Mouse (Mus musculus): Measurements from ENCODE around the gene Gse1.

Gene Gse1

GRCm38 (mm10) chr8:120234866-120235265 lies 6.6 kb downstream of the Gse1 start:
- DNase-seq (ENCODE audit: low spot score in 2 of 2), result no peak

- DNase-seq (ENCODE audit: low spot score in 2 of 2), result no peak
Observed at GRCm38 (mm10) chr8:120243222-120243621, 15.0 kb downstream of the Gse1 start.

GRCm38 (mm10) chr8:120243916-120244451 lies 15.7 kb downstream of the Gse1 start:
- DNase-seq (ENCODE audit: low spot score in 2 of 2), result no peak

GRCm38 (mm10) chr8:120244553-120244952 lies 16.3 kb downstream of the Gse1 start:
- no peak for DNase-seq (ENCODE audit: low spot score in 2 of 2)

GRCm38 (mm10) chr8:120247618-120248017 lies 19.4 kb downstream of the Gse1 start:
- DNase-seq (ENCODE audit: low spot score in 2 of 2), result no peak

- no peak for DNase-seq (ENCODE audit: low spot score in 2 of 2)
Observed at GRCm38 (mm10) chr8:120248031-120248430, 19.8 kb downstream of the Gse1 start.

- no peak for DNase-seq (ENCODE audit: low spot score in 2 of 2)
Observed at GRCm38 (mm10) chr8:120248451-120248850, 20.2 kb downstream of the Gse1 start.

GRCm38 (mm10) chr8:120249800-120250336 lies 21.6 kb downstream of the Gse1 start:
- DNase-seq (ENCODE audit: low spot score in 2 of 2), result no peak

GRCm38 (mm10) chr8:120250750-120251410 lies 22.6 kb downstream of the Gse1 start:
- DNase-seq (ENCODE audit: low spot score in 2 of 2), result peak in 1 of 2 experiments; percentile 14

GRCm38 (mm10) chr8:120251411-120252035 lies 23.3 kb downstream of the Gse1 start:
- DNase-seq (ENCODE audit: low spot score in 2 of 2), result peak; percentile 70 to 72

- no peak for DNase-seq (ENCODE audit: low spot score in 2 of 2)
Observed at GRCm38 (mm10) chr8:120253626-120254025, 25.4 kb downstream of the Gse1 start.

- DNase-seq (ENCODE audit: low spot score in 2 of 2), result no peak
Observed at GRCm38 (mm10) chr8:120255406-120255987, 27.2 kb downstream of the Gse1 start.

- DNase-seq (ENCODE audit: low spot score in 2 of 2), result peak; percentile 64 to 74
Observed at GRCm38 (mm10) chr8:120256958-120257357, 28.7 kb downstream of the Gse1 start.

GRCm38 (mm10) chr8:120259206-120259605 lies 30.9 kb downstream of the Gse1 start:
- DNase-seq (ENCODE audit: low spot score in 2 of 2), result no peak

- no peak for DNase-seq (ENCODE audit: low spot score in 2 of 2)
Observed at GRCm38 (mm10) chr8:120260677-120261076, 32.4 kb downstream of the Gse1 start.

GRCm38 (mm10) chr8:120261338-120262120 lies 33.3 kb downstream of the Gse1 start:
- no peak for DNase-seq (ENCODE audit: low spot score in 2 of 2)

GRCm38 (mm10) chr8:120263879-120264278 lies 35.6 kb downstream of the Gse1 start:
- DNase-seq (ENCODE audit: low spot score in 2 of 2), result no peak

GRCm38 (mm10) chr8:120264388-120264943 lies 36.2 kb downstream of the Gse1 start:
- no peak for DNase-seq (ENCODE audit: low spot score in 2 of 2)

GRCm38 (mm10) chr8:120264944-120265453 lies 36.7 kb downstream of the Gse1 start:
- peak; percentile 68 to 71 for DNase-seq (ENCODE audit: low spot score in 2 of 2)

GRCm38 (mm10) chr8:120265471-120265870 lies 37.2 kb downstream of the Gse1 start:
- peak; percentile 73 to 82 for DNase-seq (ENCODE audit: low spot score in 2 of 2)

- no peak for DNase-seq (ENCODE audit: low spot score in 2 of 2)
Observed at GRCm38 (mm10) chr8:120268541-120268980, 40.3 kb downstream of the Gse1 start.
